Mouse (Mus musculus) cortical plate, adult 2 months (tissue): ENCODE measurements around the gene Rrm1. TPM values are rescaled to one million over a fixed set of nuclear protein-coding genes. Genes with fewer than 3 reads are reported as not detected.

Experiments
- H3K27ac ChIP-seq: fragments of 200-500 bp; 2 replicates; pipeline ENCODE4 v1.5.1; 2012; ENCODE audit warnings: low read length, control low read depth, inconsistent platforms; ENCODE audit not compliant: insufficient read depth
- H3K4me1 ChIP-seq: fragments of 200-500 bp; 2 replicates; pipeline ENCODE4 v1.6.1; 2011; ENCODE audit warnings: low read length; ENCODE audit not compliant: control insufficient read depth, insufficient read depth
- H3K4me3 ChIP-seq: fragments of 200-500 bp; 2 replicates; pipeline ENCODE4 v1.5.1; 2011; ENCODE audit warnings: mild to moderate bottlenecking, low read length, control low read depth; ENCODE audit not compliant: insufficient read depth
- CTCF ChIP-seq: fragments of 200-500 bp; IDR thresholded peaks from 2 replicates; pipeline ENCODE4 v1.5.1; 2011; ENCODE audit warnings: mild to moderate bottlenecking, control low read depth, low read length; ENCODE audit not compliant: insufficient read depth; ENCODE audit errors: extremely low read depth
- POLR2A ChIP-seq: fragments of 200-500 bp; IDR thresholded peaks from 2 replicates; pipeline ENCODE4 v1.6.1; 2011; ENCODE audit warnings: mild to moderate bottlenecking, low read length, control low read depth; ENCODE audit not compliant: insufficient read depth; ENCODE audit errors: extremely low read depth
- polyA plus RNA-seq: library from polyadenylated mRNA; depleted of rRNA; stranded (reverse); fragments of >200 nt; gene quantifications from 2 replicates; pipeline ENCODE4 v1.2.3, GENCODE M21; 2012

Rrm1 gene
- polyA plus RNA-seq, 1 experiment, result 11.0 TPM

DNA sequence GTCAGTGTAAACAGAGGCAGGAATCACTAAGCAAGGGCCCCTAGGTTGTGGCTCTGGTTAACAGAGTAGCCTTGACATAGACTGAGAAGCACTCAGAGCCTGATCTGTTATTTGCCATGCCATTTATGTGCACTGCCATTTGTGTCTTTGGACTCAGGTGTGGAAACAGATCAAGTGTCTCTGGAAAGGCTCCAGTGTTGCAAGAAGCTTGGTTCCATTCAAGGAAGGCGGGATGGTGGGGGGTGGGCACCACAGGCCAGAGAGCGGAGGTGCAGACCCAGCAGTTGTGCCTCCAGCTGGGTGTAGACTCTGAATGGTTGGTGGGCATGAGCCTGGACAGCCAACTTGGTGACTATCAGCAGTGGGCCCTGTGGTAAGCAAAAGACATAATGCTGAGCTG lies 19.5 kb upstream of the Rrm1 start:
- H3K4me3 ChIP-seq, result no peak overlapping the region
- TF ChIP-seq CTCF, result no peak
- no peak for TF ChIP-seq POLR2A
- no peak overlapping the region for H3K27ac ChIP-seq

DNA sequence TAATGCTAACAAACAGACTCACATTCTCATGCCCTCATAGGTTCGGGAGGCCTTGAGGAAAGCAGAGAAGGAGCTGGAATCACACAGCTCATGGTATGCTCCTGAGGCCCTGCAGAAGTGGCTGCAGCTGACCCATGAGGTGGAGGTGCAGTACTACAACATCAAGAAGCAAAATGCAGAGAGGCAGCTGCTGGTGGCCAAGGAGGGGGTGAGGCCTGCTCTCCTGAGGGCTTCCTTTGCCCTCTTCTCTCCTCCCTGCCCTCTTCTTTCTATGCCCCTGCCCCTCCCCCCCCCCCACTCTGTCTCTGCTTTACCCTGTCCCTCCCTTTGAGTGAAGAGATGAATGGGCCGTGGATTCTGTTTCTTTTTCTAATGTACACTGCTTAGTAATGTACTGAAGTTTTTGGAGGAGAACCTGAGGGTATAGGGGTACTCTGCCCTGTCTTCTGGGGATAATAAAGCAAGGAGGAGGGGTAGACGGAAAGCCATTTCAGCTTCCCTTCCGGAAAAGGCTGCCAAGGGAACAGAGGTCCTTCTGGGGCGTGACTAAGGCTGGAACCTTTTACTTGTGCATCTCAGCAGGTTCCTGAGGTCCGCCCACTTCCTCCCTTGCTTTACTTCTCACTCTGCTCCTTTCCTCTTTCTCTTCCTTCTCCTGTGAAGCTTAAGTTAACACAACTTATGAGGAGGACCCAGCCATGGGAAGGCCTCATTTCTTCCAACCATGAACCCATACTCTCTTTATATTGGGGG lies 15.4 kb upstream of the Rrm1 start:
- Histone ChIP-seq H3K27ac (no peak overlapping the region), H3K4me3 (no peak overlapping the region), H3K4me1 (no peaks in the 10 kb centered on the region)
- TF ChIP-seq POLR2A (no peak), CTCF (no peak)

More for the DNA sequence above, 19.5 kb upstream of the Rrm1 start:
- H3K4me1 ChIP-seq, result no peaks in the 10 kb centered on the region

DNA sequence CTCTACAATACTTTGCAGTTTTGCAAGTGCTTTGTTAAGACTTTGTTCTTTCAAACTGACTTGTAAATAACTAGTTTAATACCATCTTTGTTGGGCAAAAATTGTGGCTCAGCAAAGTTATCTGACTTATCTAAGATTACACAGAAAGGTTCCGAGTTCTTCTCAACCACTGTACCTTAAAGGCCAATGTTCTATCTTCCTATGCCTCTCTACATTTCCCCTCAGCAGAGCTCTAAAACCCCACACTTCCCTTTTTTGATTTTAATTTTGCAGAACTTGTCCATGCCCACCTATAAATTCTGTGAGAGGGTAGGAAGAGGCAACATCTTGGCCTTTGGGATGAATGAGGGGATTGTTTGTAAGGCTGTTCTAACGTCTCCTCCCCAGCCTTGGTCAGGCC lies 7.2 kb upstream of the Rrm1 start:
- Histone ChIP-seq H3K4me1 (no peaks in the 10 kb centered on the region), H3K4me3 (no peak overlapping the region), H3K27ac (no peak overlapping the region)
- TF ChIP-seq POLR2A, result no peak
- TF ChIP-seq CTCF, result no peak

DNA sequence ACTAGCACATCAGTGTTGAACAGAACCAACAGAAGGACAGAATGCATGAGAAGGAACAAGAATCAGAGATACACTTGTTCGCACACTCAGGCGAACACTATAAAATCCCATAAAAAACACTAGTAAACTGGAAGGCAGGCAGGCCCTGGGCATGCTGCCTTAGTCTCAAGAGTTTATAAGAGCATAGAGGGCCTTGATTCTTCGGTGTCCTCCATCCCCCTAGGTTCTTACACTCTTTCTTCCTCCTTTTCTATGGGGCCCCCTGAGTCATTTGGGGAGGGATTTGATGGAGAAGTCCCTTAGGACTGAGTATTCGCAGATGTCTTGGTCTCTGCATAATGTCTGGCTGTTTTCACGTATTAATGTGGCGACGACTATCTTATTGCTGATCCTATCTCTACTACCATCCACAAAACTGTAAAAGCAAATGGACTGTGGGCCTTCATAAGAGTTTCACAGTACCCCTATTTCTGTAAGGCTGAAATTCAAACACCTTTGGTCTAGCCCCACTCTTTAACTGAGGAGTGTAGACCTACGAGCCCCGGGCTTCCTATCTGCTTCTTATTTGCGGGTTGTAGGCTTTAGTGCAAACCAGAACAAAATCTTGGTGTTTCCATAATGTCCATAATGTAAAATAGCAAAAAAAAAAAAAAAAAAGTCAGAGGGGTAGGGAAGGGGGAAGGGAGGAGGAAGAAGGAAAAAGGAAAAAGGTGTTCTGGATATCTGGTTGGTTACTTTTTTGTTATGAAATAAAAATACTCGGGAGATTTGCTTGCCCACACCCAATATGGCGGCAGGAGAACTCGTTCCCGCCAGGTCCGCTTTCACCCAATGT lies 456 bp upstream of the Rrm1 start:
- Histone ChIP-seq H3K4me1 (no peaks in the 10 kb centered on the region), H3K27ac (no peak overlapping the region), H3K4me3 (peak overlapping the region; percentile 53; the same call in 1 of the 2 replicates)
- TF ChIP-seq POLR2A (no peak), CTCF (no peak)

DNA sequence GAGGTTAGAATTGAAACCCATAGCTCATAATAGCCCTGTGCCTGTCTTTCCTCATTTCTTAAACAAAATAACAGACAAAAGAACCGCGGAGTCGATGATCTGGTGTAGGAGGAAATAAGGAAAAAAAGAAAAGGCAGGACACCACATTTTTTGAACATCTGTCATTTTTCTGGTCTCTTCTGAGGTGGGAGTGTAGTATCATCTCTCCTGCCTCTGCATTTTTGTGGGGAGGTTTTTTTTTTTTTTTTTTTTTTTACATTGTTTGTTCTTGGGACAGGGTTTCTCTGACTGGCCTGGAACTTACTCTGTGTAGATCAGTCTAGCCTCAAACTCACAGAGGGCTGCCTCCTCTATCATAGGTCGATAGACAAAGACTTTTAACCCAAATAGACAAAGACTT lies 937 bp downstream of the Rrm1 start:
- H3K4me3 ChIP-seq, result peak overlapping the region; percentile 53; the same call in 1 of the 2 replicates
- H3K4me1 ChIP-seq, result no peaks in the 10 kb centered on the region
- no peak for TF ChIP-seq POLR2A
- TF ChIP-seq CTCF, result no peak
- H3K27ac ChIP-seq, result no peak overlapping the region

DNA sequence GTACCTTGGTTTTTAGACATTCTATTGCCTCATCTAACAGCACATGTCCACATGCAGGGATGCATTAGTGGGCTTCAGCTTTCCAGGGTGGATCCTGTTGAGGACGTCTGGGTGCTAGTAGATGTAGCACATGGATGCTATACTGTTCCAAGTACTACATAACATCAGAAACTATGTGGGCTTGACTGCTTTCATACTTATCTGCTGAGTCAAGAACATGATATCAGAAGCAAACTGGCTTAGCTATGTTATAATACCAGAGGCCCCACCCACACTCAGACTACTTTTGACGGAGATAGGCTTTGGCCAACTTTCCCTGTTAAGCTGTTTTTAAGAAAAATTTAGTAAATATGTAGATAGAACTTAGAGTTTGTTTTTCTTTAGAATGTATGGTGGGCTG lies 2.8 kb downstream of the Rrm1 start:
- no peak overlapping the region for H3K4me3 ChIP-seq
- TF ChIP-seq POLR2A, result no peak
- no peak for TF ChIP-seq CTCF
- H3K27ac ChIP-seq, result no peak overlapping the region
- no peaks in the 10 kb centered on the region for H3K4me1 ChIP-seq

DNA sequence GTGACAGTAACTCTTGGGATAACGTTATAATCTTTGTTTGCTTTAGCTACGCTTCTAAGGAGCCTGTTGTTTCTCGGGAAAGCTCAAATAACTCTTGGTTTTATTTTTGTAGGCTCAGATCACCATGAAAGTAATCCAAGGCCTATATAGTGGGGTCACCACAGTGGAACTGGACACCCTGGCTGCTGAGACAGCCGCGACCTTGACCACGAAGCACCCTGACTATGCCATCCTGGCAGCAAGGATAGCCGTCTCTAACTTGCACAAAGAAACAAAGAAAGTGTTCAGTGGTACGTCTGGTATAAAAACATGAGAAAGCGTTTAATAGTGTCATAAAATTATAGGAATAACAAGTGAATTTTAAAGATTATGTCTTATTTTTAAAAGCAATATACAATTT lies 4.9 kb downstream of the Rrm1 start:
- no peak overlapping the region for H3K4me3 ChIP-seq
- H3K4me1 ChIP-seq, result no peaks in the 10 kb centered on the region
- H3K27ac ChIP-seq, result no peak overlapping the region
- TF ChIP-seq CTCF, result no peak
- no peak for TF ChIP-seq POLR2A

DNA sequence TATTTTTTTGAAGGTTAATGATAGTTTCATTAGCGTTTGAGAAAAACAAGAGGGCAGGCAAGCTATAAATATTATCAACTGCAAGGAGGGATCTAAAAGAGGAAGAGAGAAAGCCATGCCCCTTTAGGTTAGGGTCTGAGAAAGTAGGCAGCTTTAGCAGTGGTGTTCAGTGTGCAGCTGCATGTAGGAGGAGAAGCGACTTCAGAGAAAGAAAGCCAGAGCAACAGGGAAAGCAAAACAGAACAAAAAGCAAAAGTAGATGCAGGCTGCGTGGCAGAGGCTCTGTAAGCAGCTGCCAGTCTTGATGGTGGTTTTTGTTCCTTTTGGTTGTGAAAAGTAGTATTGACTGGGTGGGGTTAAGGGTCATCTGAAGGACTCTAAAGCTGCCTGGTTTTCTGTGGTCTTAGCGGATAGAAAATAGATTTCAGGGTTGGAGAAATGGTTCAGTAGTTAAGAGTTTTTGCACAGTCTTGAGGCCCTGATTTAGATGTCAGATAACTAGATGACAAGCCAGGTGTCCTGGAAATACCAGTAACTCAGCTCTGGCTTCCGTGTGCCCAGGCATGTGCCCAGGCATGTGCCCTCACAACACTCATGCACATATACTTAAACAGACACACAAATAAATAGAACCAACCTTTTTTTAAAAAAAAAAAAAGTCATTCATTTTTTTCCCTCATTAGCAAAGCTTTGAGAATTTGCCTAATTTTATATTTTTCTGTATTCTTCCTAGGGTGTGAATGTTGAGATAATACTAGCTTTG lies 17.3 kb downstream of the Rrm1 start:
- no peak overlapping the region for H3K4me3 ChIP-seq
- TF ChIP-seq CTCF (no peak), POLR2A (no peak)

DNA sequence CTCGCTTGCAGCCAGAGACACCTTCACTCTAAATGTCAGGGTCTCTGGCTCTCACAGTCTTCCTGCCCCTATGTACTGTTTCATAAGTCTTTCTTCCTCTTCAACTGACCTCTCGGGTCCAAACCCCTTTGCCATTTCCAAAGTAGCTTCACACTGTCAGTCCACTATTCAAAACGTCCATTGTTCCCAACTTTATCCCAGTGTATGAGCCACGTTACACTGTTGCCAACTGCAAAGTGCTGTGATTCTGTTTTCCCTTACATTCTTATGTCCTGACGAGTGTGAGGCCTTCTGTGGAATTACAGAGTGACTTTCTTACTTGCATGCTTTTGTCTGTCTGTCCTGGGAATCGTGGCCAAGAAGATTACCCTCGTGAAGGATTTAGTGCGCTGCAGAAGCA lies 26.1 kb downstream of the Rrm1 start:
- TF ChIP-seq POLR2A, result no peak
- no peak for TF ChIP-seq CTCF
- Histone ChIP-seq H3K4me1 (no peaks in the 10 kb centered on the region), H3K4me3 (no peak overlapping the region), H3K27ac (no peak overlapping the region)

More for the DNA sequence above, 17.3 kb downstream of the Rrm1 start:
- Histone ChIP-seq H3K4me1 (no peaks in the 10 kb centered on the region), H3K27ac (no peak overlapping the region)
